Mouse (Mus musculus): ENCODE data around the gene Adcy9. TPM values are rescaled to one million over a fixed set of nuclear protein-coding genes. Genes with fewer than 3 reads are reported as not detected.

Adcy9 gene
- total and polyA plus RNA-seq, 3 experiments, result 3.0 to 4.3 TPM; not detected in 1

- H3K9me3 ChIP-seq (replicated peaks; ENCODE audit: insufficient read depth, low read length), result no peaks in the 10 kb centered on the region
- peaks cover 7 to 19% of the 10 kb centered on the region in 2 experiments for H3K4me1 ChIP-seq (ENCODE audit: control insufficient read depth in 1 of 2, insufficient read depth in 2 of 2, low read length in 2 of 2)
- TF ChIP-seq ELF1 (IDR thresholded peaks at IDR 0.05; ENCODE audit: low read depth, low read length) (no peak), NELFE (IDR thresholded peaks at IDR 0.05; ENCODE audit: low read depth, low read length) (no peak), SMC3 (IDR thresholded peaks at IDR 0.05; ENCODE audit: low read depth, low read length) (no peak)
- H3K4me3 ChIP-seq (ENCODE audit: control insufficient read depth in 1 of 2, insufficient read depth in 1 of 2, low read depth in 2 of 2, low read length in 2 of 2), result no peak overlapping the region
- H3K9ac ChIP-seq (ENCODE audit: control insufficient read depth, low read depth, low read length, poor library complexity, severe bottlenecking), result no peak overlapping the region
- H3K27ac ChIP-seq (ENCODE audit: control insufficient read depth, low read depth, low read length), result no peak overlapping the region
- peaks cover 2% of the 10 kb centered on the region for H3K79me2 ChIP-seq (ENCODE audit: control insufficient read depth, insufficient read depth, low read length, poor library complexity)
- H3K36me3 ChIP-seq (ENCODE audit: control insufficient read depth in 1 of 2, insufficient read depth in 2 of 2, low read length in 2 of 2), result peaks cover 0 to 12% of the 10 kb centered on the region in 2 experiments; a peak in 3 of 4 replicates
- H3K27me3 ChIP-seq (ENCODE audit: control insufficient read depth in 1 of 2, insufficient read depth in 2 of 2, low read length in 2 of 2), result no peaks in the 10 kb centered on the region
- DNase-seq (ENCODE audit: low read depth, low spot score), result no peak
Observed at GRCm38 (mm10) chr16:4406047-4406586, 14.2 kb downstream of the Adcy9 start.

DNA sequence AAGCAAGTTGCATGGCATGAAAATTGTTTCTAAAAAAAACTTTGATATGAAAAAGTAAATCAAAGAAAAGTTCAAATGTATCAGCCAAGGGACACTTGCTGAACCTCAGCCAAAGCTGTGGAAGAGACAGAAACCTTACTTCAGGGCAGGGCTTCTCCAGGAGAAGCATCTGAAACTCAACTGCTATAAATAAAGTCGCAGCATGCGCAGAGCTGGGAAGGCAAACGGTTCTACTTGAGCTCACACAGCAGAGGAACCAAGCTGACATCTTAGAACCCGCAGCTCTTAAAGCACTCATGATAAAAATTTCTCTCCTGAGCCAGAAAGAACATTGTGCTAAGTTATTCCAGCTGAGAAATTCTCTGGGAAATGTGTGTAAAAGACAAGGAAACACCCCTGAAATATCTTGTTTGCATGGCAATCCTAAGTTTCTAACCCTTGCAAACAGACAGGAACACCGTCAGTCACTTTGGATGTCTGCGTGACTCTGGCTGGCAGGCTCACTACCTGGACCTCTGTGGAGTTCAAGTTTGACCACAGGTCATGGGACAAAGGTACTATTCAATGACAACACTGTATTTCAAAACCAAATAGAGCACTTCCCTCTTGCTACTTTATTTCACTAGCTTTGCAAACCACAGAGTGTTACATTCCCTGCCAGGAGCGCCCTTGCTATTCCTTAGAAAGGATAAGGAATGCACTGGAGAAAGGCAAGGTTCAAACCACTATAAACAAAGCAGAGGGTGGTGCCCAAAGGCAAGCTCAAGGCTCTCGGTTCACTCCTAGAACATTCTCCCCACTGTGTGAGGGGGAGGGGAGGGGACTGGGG is 15.2 kb downstream of the Adcy9 start:
- Histone ChIP-seq H3K9ac (ENCODE audit: control insufficient read depth, low read depth, low read length, poor library complexity, severe bottlenecking) (no peak overlapping the region), H3K27me3 (ENCODE audit: control insufficient read depth in 1 of 2, insufficient read depth in 2 of 2, low read length in 2 of 2) (no peaks in the 10 kb centered on the region), H3K9me3 (replicated peaks; ENCODE audit: insufficient read depth, low read length) (no peaks in the 10 kb centered on the region), H3K79me2 (ENCODE audit: control insufficient read depth, insufficient read depth, low read length, poor library complexity) (peaks cover 2% of the 10 kb centered on the region), H3K27ac (ENCODE audit: control insufficient read depth, low read depth, low read length) (no peak overlapping the region), H3K4me1 (ENCODE audit: control insufficient read depth in 1 of 2, insufficient read depth in 2 of 2, low read length in 2 of 2) (peaks cover 7 to 19% of the 10 kb centered on the region in 2 experiments), H3K4me3 (ENCODE audit: control insufficient read depth in 1 of 2, insufficient read depth in 1 of 2, low read depth in 2 of 2, low read length in 2 of 2) (no peak overlapping the region), H3K36me3 (ENCODE audit: control insufficient read depth in 1 of 2, insufficient read depth in 2 of 2, low read length in 2 of 2) (peaks cover 0 to 12% of the 10 kb centered on the region in 2 experiments; a peak in 3 of 4 replicates)
- TF ChIP-seq ETS1 (IDR thresholded peaks at IDR 0.05; ENCODE audit: low read depth, low read length), result no peak
- TF ChIP-seq ZC3H11A (IDR thresholded peaks at IDR 0.05; ENCODE audit: low read depth, low read length), result no peak
- no peak for TF ChIP-seq POLR2AphosphoS5 (IDR thresholded peaks at IDR 0.05; ENCODE audit: borderline replicate concordance, low read depth, low read length)
- TF ChIP-seq POLR2AphosphoS2 (IDR thresholded peaks at IDR 0.05; ENCODE audit: low read length), result no peak
- no peak for TF ChIP-seq ELF1 (IDR thresholded peaks at IDR 0.05; ENCODE audit: low read depth, low read length)
- no peak for TF ChIP-seq MYB (IDR thresholded peaks at IDR 0.05; ENCODE audit: low read depth, low read length)
- TF ChIP-seq MAFK (IDR thresholded peaks at IDR 0.05; ENCODE audit: borderline replicate concordance, low read depth, low read length), result no peak
- TF ChIP-seq UBTF (IDR thresholded peaks at IDR 0.05; ENCODE audit: borderline replicate concordance, insufficient read depth, low read depth, low read length), result no peak
- TF ChIP-seq MEF2A (IDR thresholded peaks at IDR 0.05; ENCODE audit: extremely low read depth, insufficient replicate concordance, low read depth, low read length, poor library complexity, severe bottlenecking), result no peak
- TF ChIP-seq USF1 (IDR thresholded peaks at IDR 0.05; ENCODE audit: low read depth, low read length), result no peak
- no peak for TF ChIP-seq ZKSCAN1 (IDR thresholded peaks at IDR 0.05; ENCODE audit: low read depth, low read length)
- no peak for TF ChIP-seq NELFE (IDR thresholded peaks at IDR 0.05; ENCODE audit: low read depth, low read length)
- no peak for TF ChIP-seq GATA1 (IDR thresholded peaks at IDR 0.05; ENCODE audit: low read depth, low read length)
- DNase-seq (ENCODE audit: low read depth, low spot score), result no peak

Data from MEL (cell line).